Mouse (Mus musculus) heart, postnatal 4 days (tissue): ENCODE data around the gene Phf24. TPM values are rescaled to one million over a fixed set of nuclear protein-coding genes. Genes with fewer than 3 reads are reported as not detected.

Experiments used
- total RNA-seq, 2 experiments: library from RNA; stranded (reverse); gene quantifications; 2 replicates each; pipeline ENCODE4 v1.2.3; 2021

Gene Phf24
- total RNA-seq, 2 experiments from 2014 or later, result 15.2 to 23.1 TPM

Other genes with a start within 250 kb of the Phf24 start
- gene 4930578G10Rik, start 181.1 kb upstream of the Phf24 start, total RNA-seq, result not detected
- gene Ccl19, start 160.1 kb upstream of the Phf24 start, total RNA-seq, result not detected
- gene Ccl21a, start 142.7 kb upstream of the Phf24 start, total RNA-seq, result 10 to 100 TPM; 10.4 to 14.7 TPM
- gene Fam205a1, start 62.8 kb upstream of the Phf24 start, total RNA-seq, result not detected
- not detected for gene Gm12394, start 59.9 kb upstream of the Phf24 start, total RNA-seq
- gene Fam205c, start 42.4 kb upstream of the Phf24 start, total RNA-seq, result 1 to 10 TPM; 1.3 TPM
- 10 to 100 TPM; 82.4 to 91.9 TPM for gene Dnajb5, start 33.2 kb downstream of the Phf24 start, total RNA-seq
- not detected for gene 1700022I11Rik, start 52.9 kb downstream of the Phf24 start, total RNA-seq
- gene Vcp, start 83.8 kb downstream of the Phf24 start, total RNA-seq, result 100 to 1,000 TPM; 291 to 295 TPM
- 1 to 10 TPM; 7.4 to 8.2 TPM for gene Fancg, start 93.8 kb downstream of the Phf24 start, total RNA-seq
- gene Pigo, start 109.2 kb downstream of the Phf24 start, total RNA-seq, result 10 to 100 TPM; 24.7 to 24.9 TPM
- gene Stoml2, start 115.0 kb downstream of the Phf24 start, total RNA-seq, result 100 to 1,000 TPM; 101 to 107 TPM
- gene Fam214b, start 129.6 kb downstream of the Phf24 start, total RNA-seq, result 10 to 100 TPM; 20.4 to 20.7 TPM
- 10 to 100 TPM; 39.9 to 42.1 TPM for gene Unc13b, start 142.3 kb downstream of the Phf24 start, total RNA-seq